Mouse (Mus musculus) 416B (cell line): ENCODE results near the gene Lrrc74b.
A peak's percentile ranks its signal among the peaks of the same experiment; 100 is the strongest.
"Not testable (repeated sequence)": the region's sequence is repeated elsewhere in the genome, so short reads cannot be mapped to it uniquely, and the experiment has no call there.

Experiments
- DNase-seq: peaks from one replicate; pipeline ENCODE4 v3.0.0; 2011; ENCODE audit warnings: low read depth

The Lrrc74b gene

GRCm38 (mm10) chr16:17561128-17561750 lies at the start of gene Lrrc74b:
Gene Lrrc74b (minus strand): TSS chr16:17561247.
- DNase-seq: no peak

GRCm38 (mm10) chr16:17605684-17606083 lies 44.6 kb upstream of the Lrrc74b start:
- DNase-seq: no peak

DNA sequence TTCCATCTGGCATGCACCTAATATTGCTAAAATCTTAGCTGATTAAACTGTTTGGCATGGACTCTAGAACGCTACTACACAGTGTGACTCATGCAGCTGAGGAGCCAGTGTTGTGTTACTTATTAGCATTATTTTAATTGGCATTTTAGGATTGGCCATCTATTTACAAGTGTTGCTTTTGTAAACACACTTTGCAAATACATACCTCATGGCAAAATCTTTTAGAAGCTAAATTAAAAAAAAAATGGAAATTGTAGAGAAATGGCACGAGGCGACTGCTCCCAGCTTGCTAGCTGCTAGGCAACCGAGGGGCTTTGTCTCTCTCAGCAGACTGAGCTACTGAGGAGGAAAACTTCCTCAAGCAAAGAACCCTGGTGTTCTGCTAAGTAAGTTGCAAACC lies 43.9 kb upstream of the Lrrc74b start:
- DNase-seq: no peak

- peak; percentile 56 for DNase-seq
These were observed 40.0 kb upstream of the Lrrc74b start for GRCm38 (mm10) chr16:17600944-17601562.

GRCm38 (mm10) chr16:17590731-17591130 lies 29.7 kb upstream of the Lrrc74b start:
- no peak for DNase-seq

- no peak for DNase-seq
These were observed 23.5 kb upstream of the Lrrc74b start for GRCm38 (mm10) chr16:17584555-17584954.

GRCm38 (mm10) chr16:17583064-17583463 lies 22.0 kb upstream of the Lrrc74b start, which contains the start of gene Slc7a4:
Gene Slc7a4 (minus strand): TSS chr16:17583214.
- DNase-seq: peak; percentile 41

DNA sequence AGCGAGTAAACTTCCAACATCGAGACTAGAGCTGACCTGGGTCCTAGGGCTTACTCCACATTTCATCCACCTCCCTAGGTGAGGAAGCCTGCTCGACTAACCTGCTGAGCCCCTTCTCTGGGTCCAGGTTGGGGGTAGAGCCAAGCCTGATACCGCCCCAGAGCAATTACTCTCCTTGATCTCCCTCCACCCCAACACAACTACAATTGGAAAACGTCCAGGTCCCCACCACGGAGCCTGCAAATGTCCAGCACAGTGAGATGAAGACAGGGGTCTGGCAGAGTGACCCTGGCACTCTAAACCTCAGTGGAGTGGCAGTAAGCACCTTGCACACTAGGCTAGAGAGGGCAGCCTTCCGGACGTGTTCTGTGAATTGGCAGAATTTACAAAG lies 15.8 kb upstream of the Lrrc74b start:
- no peak for DNase-seq

DNA sequence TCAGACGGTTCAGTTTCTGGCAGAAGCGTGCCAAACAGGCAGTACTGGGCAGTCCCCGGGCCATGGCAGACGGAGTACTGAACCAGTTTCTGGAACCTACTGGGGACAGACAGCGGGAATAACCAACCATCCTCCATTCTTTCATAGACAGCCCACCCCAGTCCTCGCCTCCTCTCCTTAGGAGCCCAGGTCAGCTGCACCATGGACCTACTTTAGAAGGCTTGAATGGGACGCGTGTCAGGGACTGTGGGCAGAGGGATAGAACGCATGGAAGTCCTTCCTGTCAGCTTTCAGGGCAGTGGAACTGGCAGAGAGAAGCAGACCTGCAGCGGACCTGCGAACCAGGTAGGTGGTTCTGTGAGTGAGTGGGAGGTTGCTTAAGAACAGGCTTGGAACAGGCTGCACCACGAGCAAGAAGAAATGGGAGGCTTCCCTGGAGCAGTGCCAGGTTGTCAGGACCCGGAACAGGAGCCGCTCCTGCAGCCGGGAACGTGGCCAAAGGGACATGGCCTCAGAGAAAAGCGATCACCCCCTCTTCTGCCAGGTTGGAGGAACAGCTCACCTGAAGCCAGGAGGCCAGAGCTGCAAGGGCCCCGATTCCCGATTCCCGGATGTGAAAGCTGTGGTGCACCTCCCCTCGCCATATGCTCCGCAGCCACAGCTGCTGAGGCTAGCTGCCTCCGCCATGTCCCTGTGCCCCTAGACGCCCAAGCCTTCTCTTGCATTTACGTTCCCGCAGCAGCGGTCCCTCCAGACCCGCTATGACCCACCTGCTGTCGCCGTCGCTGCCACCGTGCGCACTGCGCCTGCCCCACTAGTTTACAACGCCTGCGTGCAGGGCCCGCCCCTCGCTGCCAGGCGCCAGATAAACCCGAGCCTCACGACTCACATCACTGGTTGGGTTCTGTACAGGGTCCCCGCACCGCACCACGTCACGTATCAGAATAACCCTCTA lies 15.1 kb upstream of the Lrrc74b start:
- no peak for DNase-seq

DNA sequence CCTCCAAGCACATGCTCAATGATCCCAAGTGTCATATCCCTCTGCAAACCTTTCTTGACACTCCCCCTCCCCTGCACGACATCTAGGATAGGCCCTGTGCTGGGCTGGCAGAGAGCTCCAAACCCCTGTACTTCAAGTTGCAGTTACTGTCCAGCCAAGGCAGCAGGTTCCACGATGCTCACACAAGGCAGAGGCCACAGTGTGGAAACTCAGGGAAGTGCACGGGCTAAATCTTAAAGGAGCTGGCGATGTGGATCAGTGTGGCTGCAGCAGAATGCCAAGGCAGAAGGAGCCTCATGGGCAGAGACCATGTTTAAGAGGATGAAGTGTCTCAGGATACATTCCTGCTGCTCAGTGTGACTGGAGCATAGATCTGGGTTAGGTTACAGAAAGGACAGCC lies 5.1 kb upstream of the Lrrc74b start:
- DNase-seq: no peak

DNA sequence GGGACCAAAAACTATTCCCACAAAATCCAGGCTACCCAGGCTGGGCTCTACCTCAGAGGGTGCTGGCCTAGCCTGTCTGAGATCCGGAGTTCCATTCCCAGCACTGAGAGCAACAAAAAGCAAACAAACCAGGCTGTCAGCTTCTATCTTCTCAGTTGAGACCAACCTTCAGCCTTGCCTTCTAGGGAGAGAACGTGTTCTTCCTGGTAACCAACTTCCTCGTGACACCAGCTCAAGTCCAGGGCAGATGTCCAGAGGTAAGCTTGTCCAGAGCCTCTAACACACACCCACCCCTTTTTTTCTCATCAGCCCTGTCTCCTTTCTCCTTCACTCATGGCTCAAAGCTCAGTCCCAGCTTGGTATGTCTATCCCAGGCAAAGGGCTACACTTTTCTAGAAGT lies 3.7 kb upstream of the Lrrc74b start:
- no peak for DNase-seq

- peak; percentile 52 for DNase-seq
These were observed 3.2 kb upstream of the Lrrc74b start for GRCm38 (mm10) chr16:17564221-17564620.

GRCm38 (mm10) chr16:17563580-17563979 lies 2.5 kb upstream of the Lrrc74b start:
- no peak for DNase-seq

DNA sequence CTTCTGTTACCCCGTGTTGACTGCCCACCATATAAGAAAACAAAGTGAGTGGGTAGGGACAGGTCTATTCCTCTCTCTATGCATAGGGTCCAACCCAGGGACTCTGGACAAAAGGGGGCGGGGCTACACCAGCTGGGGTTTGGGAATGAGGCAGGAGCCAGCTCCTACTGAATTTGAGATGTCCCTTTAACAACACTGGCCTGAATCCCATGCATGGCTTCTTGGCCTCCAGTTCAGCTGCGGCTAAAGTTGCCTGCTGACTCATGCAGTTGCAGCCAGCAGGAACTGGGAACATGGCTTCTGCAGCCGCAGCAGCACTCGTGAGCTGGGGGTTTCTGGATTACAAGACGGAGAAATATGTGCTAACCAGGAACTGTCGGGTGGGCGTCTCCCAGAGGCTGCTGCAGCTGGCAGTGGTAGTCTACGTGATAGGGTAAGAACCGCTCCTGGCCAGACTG lies 733 bp upstream of the Lrrc74b start, which contains the start of gene P2rx6:
Gene P2rx6, plus strand, starts transcription at position 135 of the 458 bp plus-strand sequence.
- DNase-seq: peak; percentile 69

- DNase-seq: no peak
These were observed 1.5 kb downstream of the Lrrc74b start for GRCm38 (mm10) chr16:17559396-17560027.

- no peak for DNase-seq
These were observed 2.2 kb downstream of the Lrrc74b start for GRCm38 (mm10) chr16:17558811-17559210.

DNA sequence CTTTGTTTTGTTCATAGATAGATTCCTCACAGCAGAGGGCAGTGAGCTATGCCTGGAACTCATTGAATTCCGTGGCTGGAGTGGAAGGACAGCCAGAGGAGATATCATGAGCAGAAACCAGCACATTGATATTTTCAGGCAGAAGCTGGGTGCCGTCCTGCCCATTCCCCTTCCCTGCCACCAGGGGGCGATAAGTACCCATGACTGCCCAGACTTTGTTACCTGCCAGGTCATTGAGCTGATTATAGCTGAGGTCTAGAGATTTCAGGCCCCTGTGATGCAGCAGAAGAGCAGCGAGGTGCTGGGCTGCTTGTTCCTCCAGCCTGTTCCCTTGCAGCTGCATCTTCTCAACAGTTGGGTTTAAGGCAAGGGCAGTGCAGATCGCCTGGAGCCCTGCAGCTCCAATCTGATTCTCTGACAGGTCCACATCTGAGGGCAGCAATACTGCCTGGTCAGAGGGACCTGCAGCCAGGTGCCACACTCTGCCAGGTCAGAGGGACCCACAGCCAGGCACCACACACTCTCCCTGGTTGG lies 3.0 kb downstream of the Lrrc74b start:
- DNase-seq: peak; percentile 68

GRCm38 (mm10) chr16:17556907-17557306 lies 4.1 kb downstream of the Lrrc74b start:
- DNase-seq: no peak

DNA sequence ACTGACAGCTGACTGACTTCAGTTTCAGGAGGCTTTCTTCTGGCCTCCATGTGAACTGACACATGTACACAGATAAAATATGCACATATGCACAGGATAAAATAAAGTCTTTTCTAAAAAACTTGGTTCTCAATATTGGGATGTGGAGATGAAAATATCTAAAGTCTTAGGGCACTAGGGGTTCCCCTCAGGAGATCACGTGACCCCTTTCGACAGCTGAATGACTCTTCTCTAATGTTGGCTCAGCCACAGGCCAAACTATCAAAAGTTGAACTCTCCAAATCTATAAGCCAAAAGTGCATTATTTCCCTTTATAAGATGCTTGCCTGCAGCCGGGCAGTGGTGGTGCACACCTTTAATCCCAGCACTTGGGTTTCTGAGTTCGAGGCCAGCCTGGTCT lies 4.9 kb downstream of the Lrrc74b start:
- no peak for DNase-seq

DNA sequence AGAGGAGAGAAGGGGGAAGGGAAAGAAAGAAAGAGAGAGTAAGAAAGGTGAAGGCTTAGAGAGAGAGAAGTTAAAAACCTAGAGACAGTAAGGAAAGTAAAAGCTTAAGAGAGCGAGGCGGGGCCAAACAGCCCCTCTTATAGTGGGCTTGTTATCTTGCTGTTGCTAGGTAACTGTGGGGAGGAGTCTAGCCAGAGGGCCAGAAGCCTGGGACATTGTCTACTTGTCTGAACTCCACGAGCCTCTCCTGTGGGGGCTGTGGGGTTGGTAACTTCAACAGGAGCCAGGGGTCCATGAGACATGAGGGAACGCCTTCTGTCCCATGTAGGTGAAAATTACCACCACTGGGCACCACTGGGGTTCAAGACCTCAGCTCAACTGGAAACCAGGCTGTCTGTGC lies 6.3 kb downstream of the Lrrc74b start:
- DNase-seq: not testable (repeated sequence)

- DNase-seq: peak; percentile 85
These were observed 6.9 kb downstream of the Lrrc74b start for GRCm38 (mm10) chr16:17553910-17554685.
